Mouse (Mus musculus): Measurements from ENCODE around the gene Theg.

Theg gene

DNA sequence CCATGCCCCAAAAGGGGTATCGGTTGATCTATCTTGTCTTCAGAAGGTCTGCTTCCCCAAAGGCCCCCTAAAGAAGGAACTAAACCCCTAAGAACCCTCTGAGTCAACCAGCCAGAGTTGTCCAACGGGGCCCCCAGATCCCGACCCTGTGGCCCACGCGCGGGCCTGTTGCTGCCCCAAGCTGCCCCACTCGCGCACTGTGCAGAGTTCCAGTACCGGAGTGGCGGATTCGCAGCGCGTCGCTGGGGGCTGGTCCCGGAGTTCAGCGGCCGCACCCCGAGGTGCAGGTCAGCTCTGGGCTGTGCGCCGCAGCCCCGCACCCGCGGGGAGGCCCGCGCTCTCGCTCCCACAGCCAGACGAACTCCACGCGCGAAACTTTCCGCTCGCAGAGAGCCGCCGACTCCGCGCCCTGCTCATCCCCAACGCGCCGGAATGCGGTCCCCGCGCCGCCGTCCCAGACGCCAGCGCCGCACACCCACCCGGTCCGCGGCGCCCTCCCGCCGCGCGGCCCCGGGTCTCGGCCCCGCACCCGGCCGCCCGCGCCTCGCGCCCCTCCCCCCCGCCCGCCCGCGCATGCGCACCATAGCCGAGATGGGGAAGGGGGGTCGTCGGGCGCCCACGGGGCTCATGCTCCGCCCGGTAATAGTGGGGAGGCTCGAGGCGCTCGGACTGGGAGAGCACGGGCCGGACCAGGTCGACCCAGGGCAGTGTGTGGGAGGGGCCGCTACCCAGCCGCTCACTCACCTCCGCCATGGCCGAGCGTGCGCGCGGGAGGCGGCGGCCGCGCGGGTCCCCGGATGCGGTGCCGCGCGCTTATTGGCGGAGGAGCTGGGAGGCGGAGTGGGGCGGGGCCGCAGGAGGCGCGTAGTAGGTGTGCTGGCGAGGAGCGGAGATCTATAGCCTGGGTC lies 32.5 kb downstream of the Theg start, which contains the start of gene Mier2:
TSS of gene Mier2 (minus strand) at position 870 of the 908 bp plus-strand sequence.
- peak; percentile 67 for DNase-seq (ENCODE audit: low spot score)

DNA sequence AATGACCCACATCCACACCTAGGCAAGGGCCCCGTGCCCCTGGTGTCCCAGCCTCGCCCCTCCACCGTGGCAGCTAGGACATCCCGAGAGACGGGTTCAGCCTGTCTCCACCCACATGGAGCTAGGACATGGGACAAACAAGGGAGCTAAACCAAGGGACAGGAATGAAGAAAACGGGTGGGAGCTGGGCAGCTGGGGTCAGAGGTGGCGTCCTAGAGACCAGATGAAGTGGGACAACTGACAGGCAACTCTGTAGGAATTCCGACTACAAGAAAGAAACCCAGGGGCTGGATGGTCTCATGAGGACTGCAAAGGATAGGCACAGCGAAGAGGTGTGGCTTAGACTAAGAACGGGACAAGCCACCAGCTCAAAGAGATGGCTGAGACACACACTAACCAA lies 33.4 kb downstream of the Theg start:
- DNase-seq (ENCODE audit: low spot score): no peak

DNA sequence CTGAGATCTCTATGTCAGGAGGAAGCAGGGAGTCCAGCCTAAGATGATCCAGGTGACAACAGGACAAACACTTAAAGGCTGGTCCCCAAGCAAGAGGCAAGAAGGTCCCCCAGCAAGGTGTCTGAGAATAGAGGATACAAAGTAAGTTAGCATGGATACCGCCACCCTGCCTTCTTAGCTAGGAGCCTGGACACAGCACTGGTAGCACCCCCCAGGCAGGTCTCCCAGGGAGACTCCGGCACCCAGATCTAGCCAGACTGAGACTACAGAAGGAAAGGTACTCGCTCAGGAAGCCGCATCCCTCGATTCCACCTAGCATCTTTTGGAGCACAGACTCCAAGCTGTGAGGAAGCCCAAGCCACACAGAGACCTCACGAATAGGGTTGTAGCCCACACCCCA lies 34.0 kb downstream of the Theg start:
- DNase-seq (ENCODE audit: low spot score): no peak

DNA sequence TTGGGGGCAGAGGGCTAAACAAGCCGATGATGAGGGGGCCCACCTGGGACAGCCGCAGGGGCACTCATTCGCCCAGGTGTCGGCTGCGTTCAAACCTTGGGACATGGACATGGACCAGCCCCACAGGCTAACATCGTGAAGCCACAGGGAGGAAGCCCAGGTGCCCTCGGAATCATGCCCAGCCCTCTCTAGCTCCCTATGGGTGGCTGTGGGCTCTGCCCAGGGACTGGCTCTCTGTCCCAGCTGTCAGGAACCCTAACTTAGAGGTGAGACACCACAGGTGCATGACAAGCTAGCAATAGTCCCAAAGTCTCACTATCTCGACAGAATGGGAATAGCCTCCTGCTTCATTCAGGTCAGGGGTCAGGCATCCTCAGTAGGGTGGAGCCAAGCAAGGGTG lies 34.6 kb downstream of the Theg start:
- DNase-seq (ENCODE audit: low spot score): no peak

DNA sequence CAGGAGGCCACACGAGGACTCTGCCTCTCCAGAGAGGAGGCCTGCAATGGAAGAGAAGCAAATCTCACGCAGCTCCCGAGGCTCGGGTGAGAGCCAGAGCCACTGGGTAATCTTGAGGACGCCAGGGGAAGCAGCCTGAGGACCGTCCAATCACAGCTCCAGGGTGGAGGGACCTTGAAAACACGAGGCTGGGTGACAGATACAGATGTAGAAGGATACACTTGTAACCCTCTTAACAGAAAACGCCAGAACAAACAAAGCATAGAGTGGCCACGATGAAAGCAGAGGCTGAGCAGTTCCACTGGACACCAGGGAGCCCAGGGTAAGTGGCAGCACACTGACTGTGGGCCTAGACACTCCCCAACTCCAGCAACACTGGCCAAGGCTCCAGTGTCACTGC lies 36.8 kb downstream of the Theg start:
- DNase-seq (ENCODE audit: low spot score): no peak

DNA sequence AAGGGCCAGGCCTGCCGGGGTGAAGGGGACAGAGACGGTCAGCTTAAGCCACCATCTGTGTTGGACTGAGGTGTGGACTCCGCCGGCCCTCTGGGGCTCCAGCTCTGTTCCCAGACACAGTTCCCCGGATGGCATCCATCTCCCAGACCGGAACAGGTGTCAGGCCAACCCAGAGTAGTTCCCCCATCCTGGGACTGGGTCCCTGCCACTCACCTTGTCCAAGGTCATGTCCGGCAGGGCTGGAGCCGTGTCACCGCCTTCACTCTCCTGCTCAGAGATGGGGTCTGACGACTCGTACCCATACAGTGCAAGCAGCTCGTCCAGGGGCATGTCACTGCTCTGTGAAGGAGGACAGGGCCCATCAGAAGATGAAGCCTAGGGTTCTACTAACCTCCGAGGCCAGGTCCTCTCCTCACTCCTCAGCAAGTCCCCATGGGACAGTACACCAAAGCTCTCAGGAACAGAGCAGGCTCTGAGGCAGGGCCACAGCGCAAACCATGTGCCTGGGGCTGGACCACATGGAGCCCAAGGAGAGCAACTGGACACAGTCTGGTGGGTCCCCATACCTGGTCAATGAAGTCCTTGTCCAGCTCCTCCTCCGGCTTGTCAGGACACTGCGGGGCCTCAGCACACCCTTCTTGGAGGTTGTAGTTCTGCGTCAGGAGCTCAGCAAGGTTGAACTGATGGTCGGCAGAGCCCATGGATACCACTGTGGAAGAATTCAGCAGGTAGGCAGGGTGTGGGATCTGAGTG lies 38.0 kb downstream of the Theg start:
- no peak for DNase-seq (ENCODE audit: low spot score)

- no peak for DNase-seq (ENCODE audit: low spot score)
These were observed 38.6 kb downstream of the Theg start for GRCm38 (mm10) chr10:79548546-79548945.

- no peak for DNase-seq (ENCODE audit: low spot score)
These were observed 39.9 kb downstream of the Theg start for GRCm38 (mm10) chr10:79547148-79547675.

- DNase-seq (ENCODE audit: low spot score): no peak
These were observed 40.6 kb downstream of the Theg start for GRCm38 (mm10) chr10:79546483-79546882.

- no peak for DNase-seq (ENCODE audit: low spot score)
These were observed 41.2 kb downstream of the Theg start for GRCm38 (mm10) chr10:79545891-79546290.

- DNase-seq (ENCODE audit: low spot score): no peak
These were observed 42.5 kb downstream of the Theg start for GRCm38 (mm10) chr10:79544631-79545030.

DNA sequence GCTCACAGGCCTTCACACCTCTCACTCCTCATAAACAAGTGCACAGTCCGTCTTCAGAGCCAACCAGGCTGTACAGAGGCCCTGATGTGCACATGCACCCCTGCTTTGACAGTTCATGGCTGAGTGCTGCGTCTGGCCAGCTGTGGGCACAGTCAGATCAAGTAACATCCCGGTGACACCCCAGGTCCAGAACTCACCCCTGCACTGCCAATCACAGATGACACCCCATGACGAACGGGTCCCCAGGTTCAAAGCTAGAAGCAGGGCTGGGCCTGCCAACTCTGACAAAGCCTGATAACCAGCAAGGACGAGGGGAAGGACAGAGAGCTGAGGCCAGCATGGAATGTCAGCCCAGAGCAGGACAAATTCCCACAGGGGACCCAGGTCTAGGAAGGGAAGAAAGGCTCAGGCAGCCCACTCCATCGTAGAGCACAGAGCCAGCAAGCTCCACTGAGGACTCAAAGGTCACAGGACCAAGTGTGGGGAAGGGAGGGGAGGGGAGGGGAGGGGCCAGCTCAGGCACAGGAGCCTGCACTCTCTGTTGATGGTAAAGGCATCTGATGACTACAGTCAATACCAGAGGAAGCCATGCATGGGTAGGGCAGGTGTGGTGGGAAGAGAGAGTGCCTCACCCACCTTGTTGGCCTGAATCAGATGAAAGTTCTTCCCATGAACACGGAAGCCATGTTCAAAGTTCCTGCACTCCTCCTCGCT lies 43.1 kb downstream of the Theg start:
- no peak for DNase-seq (ENCODE audit: low spot score)

- no peak for DNase-seq (ENCODE audit: low spot score)
These were observed 45.0 kb downstream of the Theg start for GRCm38 (mm10) chr10:79542171-79542570.

GRCm38 (mm10) chr10:79541522-79541921 lies 45.6 kb downstream of the Theg start:
- DNase-seq (ENCODE audit: low spot score): no peak

- no peak for DNase-seq (ENCODE audit: low spot score)
These were observed 46.4 kb downstream of the Theg start for GRCm38 (mm10) chr10:79540746-79541145.

- no peak for DNase-seq (ENCODE audit: low spot score)
These were observed 47.2 kb downstream of the Theg start for GRCm38 (mm10) chr10:79539701-79540495.

- no peak for DNase-seq (ENCODE audit: low spot score)
These were observed 48.3 kb downstream of the Theg start for GRCm38 (mm10) chr10:79538873-79539272.

DNA sequence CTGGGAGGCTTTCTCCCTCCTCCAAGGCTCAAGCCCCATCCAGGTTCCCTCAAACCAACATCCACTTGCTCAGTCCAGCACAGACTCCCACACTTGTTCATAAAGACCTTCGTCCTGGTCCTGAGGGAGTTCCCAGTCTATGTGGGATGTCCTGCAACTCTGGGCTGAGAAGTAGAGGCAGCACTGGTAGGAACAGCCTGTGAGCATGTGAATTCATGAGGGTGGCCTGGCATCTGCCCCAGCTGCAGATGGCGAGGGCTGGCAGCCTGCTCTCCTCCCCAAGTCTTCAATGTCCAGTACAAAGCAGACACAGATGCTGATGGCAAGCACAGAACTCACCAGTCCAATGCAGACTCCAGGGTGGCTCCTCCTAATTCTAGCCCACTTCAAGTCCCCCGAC lies 48.8 kb downstream of the Theg start:
- DNase-seq (ENCODE audit: low spot score): no peak

GRCm38 (mm10) chr10:79537781-79538180 lies 49.4 kb downstream of the Theg start:
- no peak for DNase-seq (ENCODE audit: low spot score)

- DNase-seq (ENCODE audit: low spot score): no peak
These were observed 49.9 kb downstream of the Theg start for GRCm38 (mm10) chr10:79537271-79537670.

- no peak for DNase-seq (ENCODE audit: low spot score)
These were observed 50.6 kb downstream of the Theg start for GRCm38 (mm10) chr10:79536461-79537080.

Data from adipocyte (in vitro differentiated cells).